Mouse (Mus musculus): Measurements from ENCODE around the gene Dgki. TPM values are rescaled to one million over a fixed set of nuclear protein-coding genes. Genes with fewer than 3 reads are reported as not detected.

The Dgki gene
- total and polyA plus RNA-seq, 3 experiments: 4.4 to 8.7 (median 7.7) TPM

DNA sequence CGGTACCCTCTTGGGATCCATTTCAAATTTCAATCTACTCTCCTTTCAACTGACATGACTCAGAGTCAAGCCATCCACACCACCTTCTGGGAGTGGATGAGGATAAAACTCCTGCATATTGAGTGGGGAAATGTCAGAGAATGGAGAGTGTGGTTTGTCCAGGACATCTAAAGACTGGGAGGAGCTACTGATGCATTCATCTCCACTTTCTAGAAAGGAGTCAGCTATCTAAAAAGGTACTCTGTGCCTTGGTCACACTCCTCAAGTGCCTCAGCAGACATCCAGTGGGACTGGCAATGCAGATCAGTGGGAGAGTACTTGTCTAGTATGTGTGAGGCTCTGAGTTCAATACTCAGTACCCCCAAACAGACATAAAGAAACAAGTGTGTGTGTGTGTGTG, 145.9 kb downstream of the Dgki start:
- TF ChIP-seq IRF4 (IDR thresholded peaks at IDR 0.05; ENCODE audit: low read depth, low read length) (no peak), USF1 (IDR thresholded peaks at IDR 0.05; ENCODE audit: low read depth, low read length) (no peak), PAX5 (IDR thresholded peaks at IDR 0.05; ENCODE audit: low read length) (no peak), ZMIZ1 (IDR thresholded peaks at IDR 0.05; ENCODE audit: low read depth, low read length) (no peak), NELFE (IDR thresholded peaks at IDR 0.05; ENCODE audit: low read depth, low read length) (no peak), HCFC1 (IDR thresholded peaks at IDR 0.05; ENCODE audit: low read depth, low read length) (no peak), CHD2 (IDR thresholded peaks at IDR 0.05; ENCODE audit: low read length) (no peak), TCF12 (IDR thresholded peaks at IDR 0.05; ENCODE audit: low read depth, low read length) (no peak), KAT2A (IDR thresholded peaks at IDR 0.05; ENCODE audit: insufficient replicate concordance, low read length) (no peak), RCOR1 (conservative IDR thresholded peaks at IDR 0.05; ENCODE audit: low read depth, low read length) (no peak), TBP (conservative IDR thresholded peaks at IDR 0.05; ENCODE audit: low read depth, low read length) (no peak), UBTF (IDR thresholded peaks at IDR 0.05; ENCODE audit: low read depth, low read length) (no peak), CTCF (conservative IDR thresholded peaks at IDR 0.05 in 1 of 2, IDR thresholded peaks at IDR 0.05 in 1 of 2; ENCODE audit: low read depth in 2 of 2, low read length in 2 of 2) (no peak), NRF1 (IDR thresholded peaks at IDR 0.05; ENCODE audit: low read depth, low read length) (no peak)
- in situ Hi-C loops (cut with MboI; ENCODE audit: low pct_ligation_motif_present, low pct_unique_long_range_greater_than_20kb, low sequenced_read_pairs): no loop called here

DNA sequence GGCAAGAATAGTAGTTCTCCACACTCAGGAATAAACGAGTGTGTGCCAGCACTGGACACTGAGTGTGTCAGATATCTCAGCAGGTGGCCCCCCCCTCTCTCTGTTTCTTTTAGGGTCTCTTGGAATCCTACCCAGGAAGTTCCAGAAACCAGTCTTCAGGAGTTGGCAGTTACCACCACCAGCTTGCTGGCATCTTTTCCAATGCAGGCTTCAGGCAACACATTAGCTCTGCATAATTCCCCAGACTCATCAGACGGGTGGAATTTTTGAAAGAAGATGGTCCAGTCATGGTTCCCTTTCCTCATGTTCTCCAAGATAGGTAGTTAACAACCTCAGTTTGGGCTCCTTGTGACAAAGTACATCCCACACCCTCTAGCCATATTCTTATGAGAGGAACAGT, 149.5 kb downstream of the Dgki start:
- Histone ChIP-seq H3K4me1 (ENCODE audit: control insufficient read depth in 1 of 2, insufficient read depth in 2 of 2) (peaks cover 16 to 73% of the 10 kb centered on the region in 2 experiments), H3K4me2 (ENCODE audit: insufficient read depth, low read depth, poor library complexity, severe bottlenecking) (no peak overlapping the region), H3K4me3 (replicated peaks in 1 of 3; ENCODE audit: low read depth in 2 of 3, low read length in 2 of 3, poor library complexity in 1 of 3) (no peak overlapping the region), H3K36me3 (replicated peaks in 1 of 2; ENCODE audit: control insufficient read depth in 1 of 2, insufficient read depth in 1 of 2, low read length in 1 of 2) (peaks cover 0 to 7% of the 10 kb centered on the region in 2 experiments), H3K79me2 (replicated peaks; ENCODE audit: control insufficient read depth, extremely low read depth, insufficient read depth, poor library complexity, severe bottlenecking) (no peaks in the 10 kb centered on the region), H3K9ac (ENCODE audit: insufficient read depth, low read depth) (no peak overlapping the region), H3K27ac (ENCODE audit: insufficient read depth, low read depth) (no peak overlapping the region), H3K9me3 (replicated peaks; ENCODE audit: low read length) (no peaks in the 10 kb centered on the region), H3K27me3 (replicated peaks) (no peaks in the 10 kb centered on the region)
- in situ Hi-C loops (cut with MboI; ENCODE audit: low pct_ligation_motif_present, low pct_unique_long_range_greater_than_20kb, low sequenced_read_pairs) (no loop called here), dilution Hi-C loops (cut with MboI; ENCODE audit: extremely low pct_ligation_motif_present, extremely low pct_unique_long_range_greater_than_20kb, low sequenced_read_pairs) (no loop called here)
- TF ChIP-seq HCFC1 (IDR thresholded peaks at IDR 0.05; ENCODE audit: low read depth, low read length): no peak
- no peak for TF ChIP-seq KAT2A (IDR thresholded peaks at IDR 0.05; ENCODE audit: insufficient replicate concordance, low read length)
- TF ChIP-seq CHD1 (IDR thresholded peaks at IDR 0.05; ENCODE audit: low read depth, low read length): no peak
- TF ChIP-seq MYC (IDR thresholded peaks at IDR 0.05; ENCODE audit: low read depth, low read length): no peak
- no peak for TF ChIP-seq RAD21 (IDR thresholded peaks at IDR 0.05; ENCODE audit: low read depth, low read length)
- TF ChIP-seq BHLHE40 (IDR thresholded peaks at IDR 0.05; ENCODE audit: low read depth, low read length): no peak
- no peak for TF ChIP-seq E2F4 (IDR thresholded peaks at IDR 0.05; ENCODE audit: insufficient replicate concordance, low read depth, low read length)
- TF ChIP-seq JUND (conservative IDR thresholded peaks at IDR 0.05; ENCODE audit: low read depth, low read length): no peak
- no peak for TF ChIP-seq ETS1 (conservative IDR thresholded peaks at IDR 0.05; ENCODE audit: low read depth, low read length)
- no peak for TF ChIP-seq CHD2 (IDR thresholded peaks at IDR 0.05; ENCODE audit: low read length)
- no peak for TF ChIP-seq POLR2AphosphoS2 (IDR thresholded peaks at IDR 0.05; ENCODE audit: low read depth, low read length)
- TF ChIP-seq USF1 (IDR thresholded peaks at IDR 0.05; ENCODE audit: low read depth, low read length): no peak
- TF ChIP-seq ZC3H11A (IDR thresholded peaks at IDR 0.05; ENCODE audit: low read depth, low read length): no peak
- no peak for TF ChIP-seq GABPA (IDR thresholded peaks at IDR 0.05; ENCODE audit: insufficient replicate concordance, low read depth, low read length)
- no peak for DNase-seq (ENCODE audit: extremely low read depth)

More for the DNA sequence above, 145.9 kb downstream of the Dgki start:
- DNase-seq (ENCODE audit: extremely low read depth): no peak
- Histone ChIP-seq H3K27ac (ENCODE audit: insufficient read depth, low read depth) (no peak overlapping the region), H3K4me1 (ENCODE audit: control insufficient read depth in 1 of 2, insufficient read depth in 2 of 2) (peaks cover 11 to 43% of the 10 kb centered on the region in 2 experiments), H3K27me3 (replicated peaks) (no peaks in the 10 kb centered on the region), H3K9me3 (replicated peaks; ENCODE audit: low read length) (no peaks in the 10 kb centered on the region), H3K36me3 (replicated peaks in 1 of 2; ENCODE audit: control insufficient read depth in 1 of 2, insufficient read depth in 1 of 2, low read length in 1 of 2) (peaks cover 0 to 5% of the 10 kb centered on the region in 2 experiments), H3K9ac (ENCODE audit: insufficient read depth, low read depth) (no peak overlapping the region), H3K79me2 (replicated peaks; ENCODE audit: control insufficient read depth, extremely low read depth, insufficient read depth, poor library complexity, severe bottlenecking) (no peaks in the 10 kb centered on the region), H3K4me3 (replicated peaks in 1 of 3; ENCODE audit: low read depth in 2 of 3, low read length in 2 of 3, poor library complexity in 1 of 3) (no peak overlapping the region), H3K4me2 (ENCODE audit: insufficient read depth, low read depth, poor library complexity, severe bottlenecking) (no peak overlapping the region)
- dilution Hi-C loops (cut with MboI; ENCODE audit: extremely low pct_ligation_motif_present, extremely low pct_unique_long_range_greater_than_20kb, low sequenced_read_pairs): no loop called here

All from CH12.LX (cell line).